Mouse (Mus musculus): ENCODE results near the gene Tbx10.
"Not testable (repeated sequence)": the region's sequence is repeated elsewhere in the genome, so short reads cannot be mapped to it uniquely, and the experiment has no call there.

The Tbx10 gene

DNA sequence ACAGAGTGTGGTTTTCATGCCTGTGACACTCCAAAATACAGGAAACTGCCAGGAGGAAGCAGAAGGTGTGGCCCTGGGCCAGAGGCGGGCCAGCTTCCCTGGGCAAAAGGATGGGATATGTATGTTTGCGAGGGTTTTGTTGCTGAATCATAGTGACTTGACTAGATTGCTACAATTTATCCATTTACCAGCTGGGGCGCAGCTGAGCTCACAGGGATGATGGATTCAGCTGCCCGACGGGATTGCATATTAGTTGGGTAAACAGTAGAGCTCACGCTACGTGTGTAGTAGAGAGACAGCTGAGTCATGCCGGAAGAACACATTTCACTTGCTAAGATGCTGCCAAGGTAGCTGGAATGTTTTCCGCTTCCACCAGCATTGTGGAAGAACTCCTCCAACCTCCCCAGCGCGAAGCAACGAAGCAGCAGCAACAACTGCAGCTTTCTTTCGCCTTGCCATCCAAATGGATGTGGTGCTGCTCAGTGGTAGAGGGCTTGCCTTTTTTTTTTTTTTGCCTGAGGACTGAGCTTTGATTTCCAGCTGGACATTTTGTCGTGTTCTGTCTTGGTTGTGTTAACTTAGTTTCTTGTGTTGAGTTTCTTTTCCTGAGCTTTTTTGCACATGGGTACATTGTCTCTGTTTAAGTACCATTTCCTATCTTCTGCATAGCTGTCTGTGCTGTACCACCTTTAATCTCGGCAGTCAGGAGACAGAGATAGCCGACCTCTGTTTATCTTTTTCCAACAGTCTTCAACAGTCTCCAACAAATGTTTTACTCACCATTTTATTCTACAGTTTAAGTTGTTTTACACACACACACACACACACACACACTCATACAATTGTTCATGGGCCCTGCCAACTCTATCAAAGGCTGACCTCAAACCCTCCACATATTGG, 53.7 kb downstream of the Tbx10 start, which contains the start of gene Gstp2:
TSS of gene Gstp2 (minus strand) at position 58 of the 900 bp plus-strand sequence.
- DNase-seq = no peak

DNA sequence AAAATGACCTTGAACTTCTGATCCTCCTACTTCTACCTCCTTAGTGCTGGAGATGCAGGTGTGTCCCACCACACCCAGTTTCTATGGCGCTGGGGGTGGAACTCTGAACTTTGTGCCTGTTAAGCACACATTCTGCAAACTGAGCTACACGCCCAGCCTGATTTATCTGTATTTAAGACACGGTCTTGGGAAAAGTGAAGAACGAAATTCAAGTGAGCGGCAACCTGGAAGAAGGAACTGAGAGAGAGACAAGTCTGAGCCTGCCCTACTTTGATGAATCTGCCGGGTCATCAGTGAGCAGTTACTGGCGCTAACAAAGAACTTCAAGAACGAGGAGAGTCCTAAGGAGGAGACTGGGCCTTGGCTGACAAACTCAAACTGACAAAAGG, 54.3 kb downstream of the Tbx10 start:
- DNase-seq = no peak

DNA sequence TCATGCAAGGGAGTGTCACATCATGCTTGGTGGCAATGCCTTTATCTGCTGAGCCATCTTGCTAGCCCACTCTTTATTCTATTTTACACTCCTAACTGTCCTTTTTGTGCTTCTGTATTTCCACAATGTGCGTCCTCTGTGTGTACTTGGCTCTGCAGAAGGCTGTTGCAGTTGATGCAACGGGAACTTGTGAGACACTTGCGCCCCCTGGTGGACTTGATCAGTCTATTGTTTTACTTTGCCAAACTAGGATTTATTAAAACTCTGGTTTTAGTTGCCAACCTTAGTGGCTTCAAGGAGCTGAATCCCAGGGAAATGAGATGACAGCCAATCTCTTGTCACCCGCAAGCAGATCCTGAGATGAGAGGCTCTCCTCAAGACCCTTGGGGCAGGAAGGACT, 55.3 kb downstream of the Tbx10 start:
- peak; percentile 40 to 47 for DNase-seq

DNA sequence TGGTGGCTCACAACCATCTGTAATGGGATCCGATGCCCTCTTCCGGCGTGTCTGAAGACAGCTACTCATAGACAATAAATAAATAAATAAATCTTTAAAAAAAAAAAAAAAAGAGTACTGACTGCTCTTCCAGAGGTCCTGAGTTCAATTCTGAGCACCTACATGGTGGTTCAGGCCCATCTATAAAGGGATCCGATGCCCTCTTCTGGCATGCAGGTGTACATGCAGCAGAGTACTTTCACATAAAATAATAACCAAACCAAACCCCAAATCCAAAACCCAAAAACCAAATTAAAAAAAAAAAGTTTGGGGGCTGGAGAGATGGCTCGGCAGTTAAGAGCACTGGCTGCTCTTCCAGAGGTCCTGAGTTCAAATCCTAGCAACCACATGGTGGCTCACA, 56.5 kb downstream of the Tbx10 start:
- not testable (repeated sequence) for DNase-seq

Data from thymus, adult 18-20 months (tissue).